Mouse (Mus musculus) myocyte (in vitro differentiated cells): ENCODE data around the gene Setd5. TPM values are rescaled to one million over a fixed set of nuclear protein-coding genes. Genes with fewer than 3 reads are reported as not detected.

Experiments
- H3K27me3 ChIP-seq: one replicate; pipeline ENCODE4 v1.6.1; 2011; ENCODE audit not compliant: control insufficient read depth, insufficient read depth, insufficient read length
- H3K36me3 ChIP-seq: one replicate; pipeline ENCODE4 v1.6.1; 2011; ENCODE audit not compliant: control insufficient read depth, insufficient read depth
- H3K4me2 ChIP-seq: one replicate; pipeline ENCODE4 v1.6.1; 2011; ENCODE audit warnings: low read depth, control low read depth
- H3K4me3 ChIP-seq: one replicate; pipeline ENCODE4 v1.5.1; 2011; ENCODE audit warnings: mild to moderate bottlenecking, control low read depth, moderate library complexity
- H3K79me2 ChIP-seq: one replicate; pipeline ENCODE4 v1.6.1; 2011; ENCODE audit not compliant: control insufficient read depth, insufficient read depth
- H3ac ChIP-seq: one replicate; pipeline ENCODE4 v1.6.1; 2011; ENCODE audit not compliant: control insufficient read depth, insufficient read length
- CEBPB ChIP-seq: IDR thresholded peaks from 2 replicates; pipeline ENCODE4 v1.6.1; 2011; ENCODE audit warnings: mild to moderate bottlenecking, moderate library complexity; ENCODE audit not compliant: poor library complexity, insufficient read depth, severe bottlenecking
- E2F4 ChIP-seq: IDR thresholded peaks from one replicate; pipeline ENCODE4 v1.6.1; 2011; ENCODE audit warnings: mild to moderate bottlenecking, control low read depth, moderate library complexity; ENCODE audit not compliant: insufficient read depth
- MAX ChIP-seq: IDR thresholded peaks from one replicate; pipeline ENCODE4 v1.6.1; 2011; ENCODE audit warnings: low read depth, mild to moderate bottlenecking, control low read depth
- MYOD1 ChIP-seq, 3 experiments: IDR thresholded peaks; one replicate each; pipeline ENCODE4 v1.6.1; 2011; ENCODE audit warnings: control low read depth in 2 of 3, low read depth in 2 of 3, mild to moderate bottlenecking in 2 of 3, moderate library complexity in 1 of 3; ENCODE audit not compliant: insufficient read length in 2 of 3, control insufficient read depth in 1 of 3
- MYOG ChIP-seq, 3 experiments: IDR thresholded peaks; one replicate each; pipeline ENCODE4 v1.6.1; 2011; ENCODE audit warnings: control low read depth in 2 of 3, low read depth in 2 of 3, mild to moderate bottlenecking in 2 of 3; ENCODE audit not compliant: insufficient read length in 2 of 3, control insufficient read depth in 1 of 3, insufficient read depth in 1 of 3
- POLR2A ChIP-seq: IDR thresholded peaks from one replicate; pipeline ENCODE4 v1.6.1; 2011; ENCODE audit warnings: low read depth, mild to moderate bottlenecking, control low read depth, moderate library complexity; ENCODE audit not compliant: insufficient read length
- POLR2AphosphoS2 ChIP-seq: IDR thresholded peaks from one replicate; pipeline ENCODE4 v1.6.1; 2011; ENCODE audit warnings: low read depth, control low read depth; ENCODE audit not compliant: insufficient read length
- REST ChIP-seq: IDR thresholded peaks from one replicate; pipeline ENCODE4 v1.6.1; 2011; ENCODE audit warnings: mild to moderate bottlenecking, control low read depth, moderate library complexity; ENCODE audit not compliant: insufficient read depth, insufficient read length
- SRF ChIP-seq: IDR thresholded peaks from one replicate; pipeline ENCODE4 v1.6.1; 2011; ENCODE audit warnings: low read depth; ENCODE audit not compliant: control insufficient read depth, insufficient read length
- TCF12 ChIP-seq: IDR thresholded peaks from one replicate; pipeline ENCODE4 v1.6.1; 2011; ENCODE audit warnings: mild to moderate bottlenecking, control low read depth; ENCODE audit not compliant: poor library complexity, insufficient read depth, severe bottlenecking
- TCF3 ChIP-seq: IDR thresholded peaks from one replicate; pipeline ENCODE4 v1.6.1; 2011; ENCODE audit warnings: low read depth, control low read depth; ENCODE audit not compliant: insufficient read length
- USF1 ChIP-seq: IDR thresholded peaks from one replicate; pipeline ENCODE4 v1.6.1; 2011; ENCODE audit warnings: low read depth, mild to moderate bottlenecking, control low read depth, moderate library complexity
- polyA plus RNA-seq: library from polyadenylated mRNA; unstranded; fragments of >200 nt; fragmentation: generic; extraction: Trizol; gene quantifications from one replicate; pipeline ENCODE4 v1.2.1, GENCODE M21; 2012; ENCODE audit warnings: missing spikeins

The Setd5 gene
- polyA plus RNA-seq, 1 experiment: 21.8 TPM

- H3K36me3 ChIP-seq: peaks cover 6% of the 10 kb centered on the region
- H3K27me3 ChIP-seq: no peaks in the 10 kb centered on the region
- H3K79me2 ChIP-seq: no peaks in the 10 kb centered on the region
- H3K4me3 ChIP-seq: no peak overlapping the region
- H3K4me2 ChIP-seq: no peak overlapping the region
- TF ChIP-seq MYOG (IDR thresholded peaks at IDR 0.05; ENCODE audit: control insufficient read depth in 1 of 3, insufficient read depth in 1 of 3, insufficient read length in 2 of 3, low read depth in 2 of 3): no peak
- no peak for TF ChIP-seq POLR2A
- TF ChIP-seq POLR2AphosphoS2: no peak
- no peak for TF ChIP-seq USF1
- no peak for TF ChIP-seq REST
- TF ChIP-seq E2F4: no peak
- TF ChIP-seq CEBPB: no peak
- no peak for TF ChIP-seq SRF
- TF ChIP-seq MYOD1 (IDR thresholded peaks at IDR 0.05; ENCODE audit: control insufficient read depth in 1 of 3, insufficient read length in 2 of 3, low read depth in 2 of 3): no peak
- no peak for TF ChIP-seq TCF12
- TF ChIP-seq MAX: no peak
- TF ChIP-seq TCF3: no peak
- no peak overlapping the region for H3ac ChIP-seq
Measured at GRCm38 (mm10) chr6:113161982-113162381, 84.8 kb downstream of the Setd5 start.

GRCm38 (mm10) chr6:113163513-113163912 is 86.3 kb downstream of the Setd5 start:
- Histone ChIP-seq H3K4me3 (no peak overlapping the region), H3K4me2 (no peak overlapping the region), H3K27me3 (no peaks in the 10 kb centered on the region), H3ac (no peak overlapping the region), H3K36me3 (no peaks in the 10 kb centered on the region), H3K79me2 (no peaks in the 10 kb centered on the region)
- no peak for TF ChIP-seq MAX
- no peak for TF ChIP-seq E2F4
- no peak for TF ChIP-seq SRF
- no peak for TF ChIP-seq MYOD1 (IDR thresholded peaks at IDR 0.05; ENCODE audit: control insufficient read depth in 1 of 3, insufficient read length in 2 of 3, low read depth in 2 of 3)
- no peak for TF ChIP-seq REST

GRCm38 (mm10) chr6:113166661-113167251 is 89.6 kb downstream of the Setd5 start:
- TF ChIP-seq MAX (no peak), REST (no peak), SRF (no peak), POLR2A (no peak), TCF12 (no peak), POLR2AphosphoS2 (no peak), MYOG (IDR thresholded peaks at IDR 0.05; ENCODE audit: control insufficient read depth in 1 of 3, insufficient read depth in 1 of 3, insufficient read length in 2 of 3, low read depth in 2 of 3) (peak in 1 of 3 experiments; percentile 3), USF1 (peak; percentile 48), MYOD1 (IDR thresholded peaks at IDR 0.05; ENCODE audit: control insufficient read depth in 1 of 3, insufficient read length in 2 of 3, low read depth in 2 of 3) (peak in 1 of 3 experiments; percentile 12), E2F4 (no peak), CEBPB (no peak)
- H3K4me3 ChIP-seq: peak overlapping the region; percentile 6

GRCm38 (mm10) chr6:113168316-113168975 is 91.3 kb downstream of the Setd5 start:
- Histone ChIP-seq H3K4me3 (no peak overlapping the region), H3K36me3 (no peaks in the 10 kb centered on the region), H3K79me2 (no peaks in the 10 kb centered on the region), H3ac (no peak overlapping the region), H3K27me3 (no peaks in the 10 kb centered on the region), H3K4me2 (no peak overlapping the region)
- TF ChIP-seq TCF3 (no peak), POLR2AphosphoS2 (no peak), POLR2A (no peak), MYOD1 (IDR thresholded peaks at IDR 0.05; ENCODE audit: control insufficient read depth in 1 of 3, insufficient read length in 2 of 3, low read depth in 2 of 3) (no peak), USF1 (no peak), SRF (no peak), CEBPB (no peak), TCF12 (no peak), E2F4 (no peak), MYOG (IDR thresholded peaks at IDR 0.05; ENCODE audit: control insufficient read depth in 1 of 3, insufficient read depth in 1 of 3, insufficient read length in 2 of 3, low read depth in 2 of 3) (no peak), REST (no peak), MAX (no peak)

More at GRCm38 (mm10) chr6:113166661-113167251, 89.6 kb downstream of the Setd5 start:
- no peaks in the 10 kb centered on the region for H3K36me3 ChIP-seq
- H3K79me2 ChIP-seq: no peaks in the 10 kb centered on the region
- H3K4me2 ChIP-seq: peak overlapping the region; percentile 87
- no peak overlapping the region for H3ac ChIP-seq
- no peaks in the 10 kb centered on the region for H3K27me3 ChIP-seq

GRCm38 (mm10) chr6:113169852-113170251 is 92.7 kb downstream of the Setd5 start:
- Histone ChIP-seq H3K79me2 (no peaks in the 10 kb centered on the region), H3K4me3 (no peak overlapping the region), H3K27me3 (no peaks in the 10 kb centered on the region), H3ac (no peak overlapping the region), H3K36me3 (no peaks in the 10 kb centered on the region), H3K4me2 (no peak overlapping the region)
- TF ChIP-seq CEBPB (no peak), MYOG (IDR thresholded peaks at IDR 0.05; ENCODE audit: control insufficient read depth in 1 of 3, insufficient read depth in 1 of 3, insufficient read length in 2 of 3, low read depth in 2 of 3) (no peak), E2F4 (no peak)
